Mouse (Mus musculus) small intestine, adult 2 months (tissue): ENCODE results near the gene Rpap3. TPM values are rescaled to one million over a fixed set of nuclear protein-coding genes. Genes with fewer than 3 reads are reported as not detected.

ENCODE experiments used
- H3K27ac ChIP-seq: fragments of 200-500 bp; 2 replicates; pipeline ENCODE4 v1.5.1; 2012; ENCODE audit warnings: low read depth, low read length, control low read depth, inconsistent platforms; ENCODE audit not compliant: insufficient read depth
- H3K27me3 ChIP-seq: fragments of 200-500 bp; 2 replicates; pipeline ENCODE4 v1.6.1; 2012; ENCODE audit warnings: mild to moderate bottlenecking, moderate library complexity, low read length, inconsistent platforms; ENCODE audit not compliant: control insufficient read depth, insufficient read depth
- H3K36me3 ChIP-seq: fragments of 200-500 bp; 2 replicates; pipeline ENCODE4 v1.6.1; 2012; ENCODE audit warnings: mild to moderate bottlenecking, low read length, control low read depth, inconsistent platforms; ENCODE audit not compliant: control insufficient read depth, insufficient read depth
- H3K4me1 ChIP-seq: fragments of 200-500 bp; 2 replicates; pipeline ENCODE4 v1.6.1; 2012; ENCODE audit warnings: low read length, inconsistent platforms, mixed read lengths; ENCODE audit not compliant: control insufficient read depth, insufficient read depth, insufficient read length
- H3K4me3 ChIP-seq: fragments of 200-500 bp; 2 replicates; pipeline ENCODE4 v1.5.1; 2012; ENCODE audit warnings: low read depth, mild to moderate bottlenecking, control low read depth, inconsistent platforms, low read length, moderate library complexity
- CTCF ChIP-seq: fragments of 200-500 bp; IDR thresholded peaks from 2 replicates; pipeline ENCODE4 v1.5.1; 2012; ENCODE audit warnings: low read depth, mild to moderate bottlenecking, control low read depth, inconsistent platforms, low read length, moderate library complexity, mixed read lengths; ENCODE audit not compliant: insufficient replicate concordance, insufficient read length; ENCODE audit errors: extremely low read depth
- POLR2A ChIP-seq: fragments of 200-500 bp; IDR thresholded peaks from 2 replicates; pipeline ENCODE4 v1.6.1; 2012; ENCODE audit warnings: low read depth, mild to moderate bottlenecking, control low read depth, inconsistent platforms, low read length, moderate library complexity
- WGBS: fragments of 180-500 bp; shearing (Covaris S2); methylation state at CpG from one replicate; pipeline ENCODE4 v1.1.7; 2018; 5-methylcytosine and 5-hydroxymethylcytosine counted together
- polyA plus RNA-seq: library from polyadenylated mRNA; depleted of rRNA; stranded (reverse); fragments of >200 nt; gene quantifications from 2 replicates; pipeline ENCODE4 v1.2.3, GENCODE M21; 2012; rRNA removed

The Rpap3 gene
- 0.55 and 0.63 TPM in 2 replicates for polyA plus RNA-seq

DNA sequence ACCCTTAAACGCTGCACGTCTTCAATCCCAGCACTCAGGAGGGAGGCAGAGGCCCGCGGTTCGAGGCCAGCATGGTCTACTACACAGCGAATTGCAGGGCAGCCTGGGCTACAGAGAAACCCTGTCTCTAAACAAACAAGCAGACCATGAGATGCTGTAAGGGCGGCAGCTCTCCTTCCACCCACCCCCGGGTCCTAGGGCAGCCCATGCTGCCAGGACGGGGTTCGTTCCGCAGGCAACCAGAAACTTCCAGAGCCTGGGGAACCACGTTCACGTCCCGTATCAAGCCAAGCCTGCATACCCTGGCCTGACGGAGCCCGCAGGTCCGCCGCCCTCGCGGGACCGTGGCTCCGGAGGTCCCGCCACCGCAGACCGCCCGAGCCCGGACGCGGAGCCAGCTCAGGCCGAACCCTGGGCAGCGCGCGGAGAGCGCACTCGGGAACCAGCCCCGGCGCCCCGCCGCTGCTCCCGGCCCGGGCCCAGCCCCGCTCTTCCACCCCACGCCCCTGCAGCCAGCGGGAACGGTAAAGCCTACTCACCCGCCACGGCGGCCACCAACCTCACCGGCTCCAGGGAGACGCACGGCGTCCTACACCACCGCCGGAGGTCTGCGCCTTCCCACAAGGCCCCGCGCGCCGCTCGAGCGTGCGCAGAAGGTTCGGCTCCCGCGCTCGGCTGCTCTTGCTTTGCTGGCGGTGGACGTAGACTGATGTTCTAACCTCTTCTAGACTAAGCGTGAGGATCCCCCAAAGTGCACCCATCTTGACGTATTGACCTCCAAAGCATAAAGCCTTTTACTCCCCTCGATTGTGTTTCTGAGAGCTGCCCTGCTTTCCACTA, at the start of gene Rpap3:
Gene Rpap3, minus strand, starts transcription at position 615 of the 840 bp plus-strand sequence.
- H3K36me3 ChIP-seq: peaks cover 10% of the 10 kb centered on the region
- H3K4me1 ChIP-seq: no peaks in the 10 kb centered on the region
- H3K27ac ChIP-seq: no peak within 1 kb of the TSS
- TF ChIP-seq POLR2A: peak; percentile 71
- no peak for TF ChIP-seq CTCF
- under 1% methylated on average over 71 of the region's 71 CpGs for WGBS
- no peaks in the 10 kb centered on the region for H3K27me3 ChIP-seq
- H3K4me3 ChIP-seq: peak within 1 kb of the TSS; percentile 93

DNA sequence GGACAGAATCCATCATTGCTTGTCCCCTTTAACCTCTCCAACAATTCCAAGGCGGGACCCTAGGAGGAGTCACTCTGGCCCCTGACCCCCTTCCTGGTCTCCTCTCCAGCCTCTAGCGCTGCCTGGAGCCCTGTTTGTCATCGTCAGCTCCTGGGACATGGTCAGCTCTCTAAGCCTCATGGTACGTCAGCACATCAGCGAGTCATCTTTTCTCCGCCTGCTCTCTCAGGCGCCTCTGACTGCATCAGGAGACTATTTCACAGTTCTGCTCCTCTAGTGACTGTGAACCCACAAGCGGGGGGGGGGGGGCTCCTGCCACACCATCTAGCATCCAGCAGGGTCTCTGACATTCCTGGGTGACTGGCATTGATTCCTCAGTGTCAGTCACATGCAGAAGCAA, 49.7 kb upstream of the Rpap3 start:
- WGBS: 71% methylated on average over 8 of the region's 8 CpGs
- Histone ChIP-seq H3K27ac (no peak overlapping the region), H3K27me3 (no peaks in the 10 kb centered on the region), H3K36me3 (no peaks in the 10 kb centered on the region), H3K4me1 (peaks cover 6% of the 10 kb centered on the region; the same call in 1 of the 2 replicates), H3K4me3 (no peak overlapping the region)
- no peak for TF ChIP-seq POLR2A
- TF ChIP-seq CTCF: no peak

DNA sequence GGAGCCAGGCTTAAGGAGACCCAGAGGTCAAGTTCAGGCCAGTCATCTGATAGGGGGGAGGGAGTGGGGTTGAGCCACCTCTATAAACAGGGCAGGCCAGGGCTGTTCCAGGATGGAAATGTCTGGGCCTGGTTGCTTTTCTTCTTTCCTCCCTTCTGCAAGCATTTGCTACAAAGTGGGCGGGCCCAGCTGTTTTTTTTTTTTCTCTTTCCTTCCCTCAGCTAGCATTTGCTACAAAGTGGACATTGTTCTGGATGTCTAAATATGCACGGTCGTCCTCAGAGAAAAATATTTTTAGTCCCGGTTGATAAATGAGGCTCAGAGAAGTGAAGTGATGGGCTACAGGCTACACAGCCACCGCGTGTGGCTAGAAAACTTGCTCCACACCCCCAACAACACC, 48.9 kb upstream of the Rpap3 start:
- Histone ChIP-seq H3K27ac (no peak overlapping the region), H3K4me1 (peaks cover 6% of the 10 kb centered on the region; the same call in 1 of the 2 replicates), H3K36me3 (no peaks in the 10 kb centered on the region), H3K27me3 (no peaks in the 10 kb centered on the region), H3K4me3 (no peak overlapping the region)
- TF ChIP-seq CTCF (no peak), POLR2A (no peak)
- WGBS: 40% methylated on average over 6 of the region's 6 CpGs

DNA sequence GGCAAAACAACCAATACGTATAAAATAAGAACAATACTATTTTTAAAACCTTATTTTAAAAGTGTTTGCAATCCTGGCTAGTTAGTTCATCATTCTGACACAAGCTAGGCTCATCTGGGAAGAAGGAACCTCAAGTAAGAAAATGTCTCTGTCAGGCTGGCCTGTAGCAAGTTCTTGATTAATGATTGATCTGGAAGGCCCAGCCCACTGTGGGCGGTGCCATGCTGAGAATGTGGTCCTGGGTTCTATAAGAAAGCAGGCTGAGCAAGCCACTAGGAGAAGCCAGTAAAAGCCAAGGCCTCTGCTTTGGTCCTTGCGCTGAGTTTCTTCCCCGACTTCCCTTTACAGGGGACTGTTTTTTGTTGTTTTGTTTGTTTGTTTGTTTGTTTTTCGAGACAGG, 46.9 kb upstream of the Rpap3 start:
- H3K4me3 ChIP-seq: no peak overlapping the region
- no peaks in the 10 kb centered on the region for H3K36me3 ChIP-seq
- 85% methylated on average over 5 of the region's 5 CpGs for WGBS
- TF ChIP-seq POLR2A: no peak
- no peak for TF ChIP-seq CTCF
- H3K4me1 ChIP-seq: peaks cover 6% of the 10 kb centered on the region; the same call in 1 of the 2 replicates
- H3K27ac ChIP-seq: no peak overlapping the region
- H3K27me3 ChIP-seq: no peaks in the 10 kb centered on the region

DNA sequence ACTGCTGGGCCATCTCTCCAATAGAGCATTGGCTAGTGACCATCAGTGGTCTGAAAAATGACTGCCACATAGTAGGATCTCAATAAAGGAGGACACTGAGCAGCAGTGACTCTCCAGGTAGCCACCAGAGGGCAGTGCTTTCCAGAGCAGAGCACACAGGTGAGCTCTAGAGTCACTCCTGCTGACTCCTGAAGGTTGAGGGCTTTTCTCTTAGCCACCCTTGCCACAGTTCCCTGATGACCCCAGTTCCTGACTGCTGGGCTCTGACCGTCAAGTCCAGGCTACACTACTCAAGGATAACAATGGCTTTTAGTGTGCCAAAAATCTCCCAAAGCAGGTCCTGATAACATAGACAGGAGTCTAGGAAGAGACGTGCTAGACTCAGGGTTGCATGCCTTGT, 46.1 kb upstream of the Rpap3 start:
- peaks cover 6% of the 10 kb centered on the region; the same call in 1 of the 2 replicates for H3K4me1 ChIP-seq
- no peaks in the 10 kb centered on the region for H3K27me3 ChIP-seq
- TF ChIP-seq POLR2A (no peak), CTCF (peak; percentile 67; the same call in 1 of the 2 replicates)
- H3K36me3 ChIP-seq: no peaks in the 10 kb centered on the region
- no peak overlapping the region for H3K4me3 ChIP-seq
- no peak overlapping the region for H3K27ac ChIP-seq
- 84% methylated on average over 2 of the region's 2 CpGs for WGBS

DNA sequence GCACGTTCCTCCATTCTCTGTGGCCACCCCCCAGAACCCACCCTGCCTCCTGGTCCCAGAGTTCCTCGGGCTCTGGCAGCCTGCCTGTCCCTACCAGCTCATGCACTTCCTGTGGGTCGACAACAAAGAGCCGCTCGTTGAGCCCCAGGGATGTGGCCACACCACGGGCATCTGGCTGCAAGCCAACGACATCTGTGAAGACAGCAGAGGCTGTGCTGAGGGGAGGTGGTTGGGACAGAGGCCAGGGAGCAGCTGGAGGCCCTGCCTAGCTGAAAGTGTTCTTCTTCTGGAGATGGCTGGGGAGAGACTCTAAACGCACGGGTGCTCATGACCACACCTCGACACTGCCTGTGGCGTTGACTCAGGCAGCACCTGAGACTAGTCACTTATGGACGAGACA, 45.1 kb upstream of the Rpap3 start:
- Histone ChIP-seq H3K4me1 (peaks cover 6% of the 10 kb centered on the region; the same call in 1 of the 2 replicates), H3K36me3 (no peaks in the 10 kb centered on the region), H3K27me3 (no peaks in the 10 kb centered on the region), H3K27ac (no peak overlapping the region), H3K4me3 (no peak overlapping the region)
- WGBS: 3% methylated on average over 12 of the region's 12 CpGs
- no peak for TF ChIP-seq POLR2A
- no peak for TF ChIP-seq CTCF

DNA sequence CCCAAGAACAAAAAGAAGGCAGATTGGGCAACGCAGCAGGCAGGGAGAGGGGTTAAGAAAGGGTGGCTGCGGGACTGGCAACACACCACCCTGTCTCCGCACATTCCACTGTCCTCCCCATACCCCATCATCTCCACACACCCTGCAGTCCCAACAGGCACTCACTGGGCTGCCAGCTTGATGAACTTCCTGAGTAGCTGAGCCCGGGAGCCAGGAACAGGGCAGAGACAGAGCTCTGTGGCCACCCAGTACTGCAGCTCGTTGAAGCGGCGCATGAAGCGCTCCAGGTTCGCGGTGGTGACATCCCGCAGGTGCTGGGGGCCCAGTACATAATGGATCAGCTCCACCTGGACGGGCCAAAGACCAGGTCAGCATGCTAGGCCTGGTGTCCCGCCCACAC, 44.2 kb upstream of the Rpap3 start:
- Histone ChIP-seq H3K36me3 (no peaks in the 10 kb centered on the region), H3K27ac (no peak overlapping the region), H3K4me1 (peaks cover 11% of the 10 kb centered on the region; the same call in 1 of the 2 replicates), H3K27me3 (no peaks in the 10 kb centered on the region), H3K4me3 (no peak overlapping the region)
- 56% methylated on average over 13 of the region's 13 CpGs for WGBS
- TF ChIP-seq POLR2A (no peak), CTCF (no peak)

DNA sequence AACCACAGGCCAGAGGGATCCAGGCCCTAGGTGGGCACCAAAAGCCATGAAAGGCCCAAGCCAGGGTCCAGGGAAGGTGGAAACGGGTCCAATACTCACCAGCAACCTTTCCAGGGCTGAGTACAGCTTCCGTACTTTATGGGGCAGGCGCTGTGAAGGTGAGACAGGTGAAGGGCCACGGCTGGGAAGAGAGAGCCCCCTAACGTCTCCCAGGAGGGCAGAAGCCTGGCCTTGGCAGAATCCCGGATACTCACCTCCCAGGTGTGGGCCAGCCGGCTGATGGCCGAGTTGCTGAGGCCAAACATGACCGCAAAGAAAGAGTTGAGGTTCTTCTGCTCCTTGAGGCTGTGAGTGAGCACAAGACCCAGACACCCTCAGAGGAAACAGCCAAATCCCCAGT, 43.8 kb upstream of the Rpap3 start:
- TF ChIP-seq CTCF (no peak), POLR2A (no peak)
- no peaks in the 10 kb centered on the region for H3K27me3 ChIP-seq
- H3K4me3 ChIP-seq: no peak overlapping the region
- H3K36me3 ChIP-seq: no peaks in the 10 kb centered on the region
- peaks cover 11% of the 10 kb centered on the region; the same call in 1 of the 2 replicates for H3K4me1 ChIP-seq
- no peak overlapping the region for H3K27ac ChIP-seq
- WGBS: 90% methylated on average over 9 of the region's 9 CpGs
